Mouse (Mus musculus) kidney, postnatal 0 days (tissue): ENCODE data around the gene Rdh8. TPM values are rescaled to one million over a fixed set of nuclear protein-coding genes. Genes with fewer than 3 reads are reported as not detected.

Experiments
- ATAC-seq: fragments of 200-750 bp; cut with Nextera tagmentation; replicated peaks from 2 replicates; pipeline ENCODE4 v1.8.0; 2017; ENCODE audit warnings: low read depth, moderate number of reproducible peaks, moderate TSS enrichment, moderate library complexity; ENCODE audit not compliant: low FRiP score
- DNase-seq: peaks from one replicate; pipeline ENCODE4 v3.0.0-alpha.2; 2016; ENCODE audit warnings: low spot score
- H3K27ac ChIP-seq: fragments of 300-500 bp; sonication (generic); 2 replicates; pipeline ENCODE4 v1.5.1; 2014; ENCODE audit warnings: mild to moderate bottlenecking
- H3K27me3 ChIP-seq: fragments of 300-500 bp; sonication (generic); 2 replicates; pipeline ENCODE4 v1.6.1; 2014; ENCODE audit warnings: low read length, mixed read lengths; ENCODE audit not compliant: insufficient read depth
- H3K36me3 ChIP-seq: fragments of 300-500 bp; sonication (generic); 2 replicates; pipeline ENCODE4 v1.6.1; 2014; ENCODE audit warnings: low read length, mixed read lengths; ENCODE audit not compliant: insufficient read depth
- H3K4me1 ChIP-seq: fragments of 300-500 bp; sonication (generic); replicated peaks from 2 replicates; pipeline ENCODE4 v1.6.1; 2014; ENCODE audit warnings: antibody characterized with exemption, low read length, mixed read lengths; ENCODE audit not compliant: insufficient read depth
- H3K4me2 ChIP-seq: fragments of 300-500 bp; sonication (generic); 2 replicates; pipeline ENCODE4 v1.6.1; 2014; ENCODE audit warnings: mild to moderate bottlenecking, low read length, moderate library complexity, mixed read lengths
- H3K4me3 ChIP-seq: fragments of 300-500 bp; sonication (generic); replicated peaks from 2 replicates; pipeline ENCODE4 v1.5.1; 2014; ENCODE audit warnings: low read depth, low read length
- H3K9ac ChIP-seq: fragments of 300-500 bp; sonication (generic); 2 replicates; pipeline ENCODE4 v1.6.1; 2014; ENCODE audit warnings: low read depth, low read length
- H3K9me3 ChIP-seq: fragments of 300-500 bp; sonication (generic); replicated peaks from 2 replicates; pipeline ENCODE4 v1.6.1; 2016; ENCODE audit warnings: low read length, inconsistent platforms, mixed read lengths
- CTCF ChIP-seq: IDR thresholded peaks from 2 replicates; pipeline ENCODE4 v1.5.1; 2016; ENCODE audit warnings: antibody characterized with exemption, low read depth, mild to moderate bottlenecking, moderate library complexity
- WGBS: fragments of 180-500 bp; shearing (Covaris S2); extraction: QIAGEN DNeasy Blood & Tissue Kit; methylation state at CpG from one replicate; pipeline ENCODE4 v1.1.7; 2014; 5-methylcytosine and 5-hydroxymethylcytosine counted together
- polyA plus RNA-seq: library from polyadenylated mRNA; unstranded; fragments of >200 nt; fragmentation: Nextera tagmentation; extraction: Ambion mirVana; gene quantifications from 2 replicates; pipeline ENCODE4 v1.2.1, GENCODE M21; 2015

The Rdh8 gene
- polyA plus RNA-seq, 1 experiment from 2014 or later, result not detected

GRCm38 (mm10) chr9:20875021-20875790 is 56.9 kb downstream of the Rdh8 start:
- Histone ChIP-seq H3K9ac (0 out of 2 replicates have a peak overlapping the region, but pooled peaks have one; percentile 35), H3K36me3 (peaks cover 15% of the 10 kb centered on the region; the same call in 1 of the 2 replicates), H3K4me3 (no peak overlapping the region), H3K4me1 (no peaks in the 10 kb centered on the region), H3K27ac (no peak overlapping the region), H3K27me3 (no peaks in the 10 kb centered on the region), H3K4me2 (no peak overlapping the region), H3K9me3 (no peaks in the 10 kb centered on the region)
- TF ChIP-seq CTCF, result no peak
- peak; percentile 29 for DNase-seq
- 60% methylated on average over 23 of the region's 23 CpGs for whole genome bisulfite sequencing
- no peak for ATAC-seq

Other genes with a start within 250 kb of the Rdh8 start
- gene Zfp846, start 237.2 kb upstream of the Rdh8 start, polyA plus RNA-seq, result 10.0 and 12.3 TPM in 2 replicates
- gene Ubl5, start 175.6 kb upstream of the Rdh8 start, polyA plus RNA-seq, result 446 and 511 TPM in 2 replicates
- 16.0 and 17.9 TPM in 2 replicates for gene Fbxl12, start 173.7 kb upstream of the Rdh8 start, polyA plus RNA-seq
- 41.5 and 44.1 TPM in 2 replicates for gene Pin1, start 166.4 kb upstream of the Rdh8 start, polyA plus RNA-seq
- 3.4 and 3.6 TPM in 2 replicates for gene Olfm2, start 72.2 kb upstream of the Rdh8 start, polyA plus RNA-seq
- 0.82 and 1.2 TPM in 2 replicates for gene Col5a3, start 3.4 kb upstream of the Rdh8 start, polyA plus RNA-seq
- gene A230050P20Rik, start 50.1 kb downstream of the Rdh8 start, polyA plus RNA-seq, result 7.6 and 11.5 TPM in 2 replicates
- gene Angptl6, start 61.2 kb downstream of the Rdh8 start, polyA plus RNA-seq, result 2.5 and 2.6 TPM in 2 replicates
- 56.3 and 57.9 TPM in 2 replicates for gene Ppan, start 69.7 kb downstream of the Rdh8 start, polyA plus RNA-seq
- 234 and 243 TPM in 2 replicates for gene Eif3g, start 80.1 kb downstream of the Rdh8 start, polyA plus RNA-seq
- 34.1 and 43.1 TPM in 2 replicates for gene Dnmt1, start 141.4 kb downstream of the Rdh8 start, polyA plus RNA-seq
- 21.3 and 23.3 TPM in 2 replicates for gene S1pr2, start 158.3 kb downstream of the Rdh8 start, polyA plus RNA-seq
- 155 and 158 TPM in 2 replicates for gene Mrpl4, start 184.2 kb downstream of the Rdh8 start, polyA plus RNA-seq
- 12.3 and 13.4 TPM in 2 replicates for gene Icam1, start 197.5 kb downstream of the Rdh8 start, polyA plus RNA-seq
- gene Icam4, start 210.9 kb downstream of the Rdh8 start, polyA plus RNA-seq, result 0.26 and 0.50 TPM in 2 replicates
- 0.21 and 0.27 TPM in 2 replicates for gene Icam5, start 213.6 kb downstream of the Rdh8 start, polyA plus RNA-seq
- gene Zglp1, start 248.6 kb downstream of the Rdh8 start, polyA plus RNA-seq, result 0.29 TPM in 1 of 2 replicates, not detected in the other